Mouse (Mus musculus) embryonic facial prominence, embryonic 11.5 days (tissue): Measurements from ENCODE around the gene Maoa. TPM values are rescaled to one million over a fixed set of nuclear protein-coding genes. Genes with fewer than 3 reads are reported as not detected.

ENCODE experiments used
- ATAC-seq: fragments of 200-750 bp; cut with Nextera tagmentation; replicated peaks from 2 replicates; pipeline ENCODE4 v1.8.0; 2017; ENCODE audit warnings: low read depth; ENCODE audit not compliant: insufficient number of reproducible peaks, low FRiP score, low TSS enrichment
- DNase-seq: peaks from one replicate; pipeline ENCODE4 v3.0.0-alpha.2; 2015; ENCODE audit warnings: low spot score
- H3K27ac ChIP-seq: fragments of 300-500 bp; sonication (generic); replicated peaks from 2 replicates; pipeline ENCODE4 v1.5.1; 2014; ENCODE audit warnings: mild to moderate bottlenecking, low read depth, low read length, control low read depth
- H3K27me3 ChIP-seq: fragments of 300-500 bp; sonication (generic); 2 replicates; pipeline ENCODE4 v1.6.1; 2014; ENCODE audit warnings: mild to moderate bottlenecking, low read length, moderate library complexity, mixed read lengths; ENCODE audit not compliant: control insufficient read depth, insufficient read depth
- H3K36me3 ChIP-seq: fragments of 300-500 bp; sonication (generic); replicated peaks from 2 replicates; pipeline ENCODE4 v1.6.1; 2014; ENCODE audit warnings: low read depth, mild to moderate bottlenecking, low read length, moderate library complexity, mixed read lengths; ENCODE audit not compliant: control insufficient read depth, insufficient read depth
- H3K4me1 ChIP-seq: fragments of 300-500 bp; sonication (generic); 2 replicates; pipeline ENCODE4 v1.6.1; 2014; ENCODE audit warnings: low read length, mixed read lengths; ENCODE audit not compliant: control insufficient read depth, insufficient read depth
- H3K4me2 ChIP-seq: fragments of 300-500 bp; sonication (generic); 2 replicates; pipeline ENCODE4 v1.6.1; 2014; ENCODE audit warnings: low read depth, mild to moderate bottlenecking, control low read depth, low read length, moderate library complexity
- H3K4me3 ChIP-seq: fragments of 300-500 bp; sonication (generic); 2 replicates; pipeline ENCODE4 v1.5.1; 2014; ENCODE audit warnings: low read depth, low read length, control low read depth
- H3K9ac ChIP-seq: fragments of 300-500 bp; sonication (generic); replicated peaks from 2 replicates; pipeline ENCODE4 v1.6.1; 2014; ENCODE audit warnings: mild to moderate bottlenecking, control low read depth, low read length
- H3K9me3 ChIP-seq: fragments of 300-500 bp; sonication (generic); replicated peaks from 2 replicates; pipeline ENCODE4 v1.6.1; 2016; ENCODE audit warnings: mild to moderate bottlenecking, low read length, inconsistent platforms, mixed read lengths; ENCODE audit not compliant: control insufficient read depth
- WGBS: fragments of 180-500 bp; shearing (Covaris S2); extraction: QIAGEN DNeasy Blood & Tissue Kit; methylation state at CpG from one replicate; pipeline ENCODE4 v1.1.7; 2014; 5-methylcytosine and 5-hydroxymethylcytosine counted together
- polyA plus RNA-seq: library from polyadenylated mRNA; unstranded; fragments of >200 nt; fragmentation: Nextera tagmentation; extraction: Ambion mirVana; gene quantifications from 2 replicates; pipeline ENCODE4 v1.2.1, GENCODE M21; 2014

Gene Maoa
- polyA plus RNA-seq: 17.4 and 18.3 TPM in 2 replicates

GRCm38 (mm10) chrX:16619034-16619929 lies at the start of gene Maoa:
Gene Maoa, plus strand, starts transcription at chrX:16619698.
- Histone ChIP-seq H3K9me3 (no peaks in the 10 kb centered on the region), H3K27me3 (no peaks in the 10 kb centered on the region), H3K4me1 (no peaks in the 10 kb centered on the region), H3K9ac (peak within 1 kb of the TSS; percentile 58), H3K36me3 (no peaks in the 10 kb centered on the region), H3K4me3 (peak within 1 kb of the TSS; percentile 46), H3K4me2 (peak within 1 kb of the TSS; percentile 66), H3K27ac (no peak within 1 kb of the TSS)
- DNase-seq: peak; percentile 83
- ATAC-seq: peak; percentile 94
- WGBS: 18% methylated on average over 33 of the region's 33 CpGs

- Histone ChIP-seq H3K27ac (no peak overlapping the region; the same call in 1 of the 2 replicates), H3K9me3 (no peaks in the 10 kb centered on the region), H3K4me2 (peak overlapping the region; percentile 66), H3K4me3 (peak overlapping the region; percentile 46), H3K36me3 (no peaks in the 10 kb centered on the region), H3K27me3 (no peaks in the 10 kb centered on the region), H3K4me1 (no peaks in the 10 kb centered on the region), H3K9ac (peak overlapping the region; percentile 58)
- WGBS: 8% methylated on average over 60 of the region's 60 CpGs
- peak; percentile 81 for DNase-seq
- peak; percentile 95 for ATAC-seq
Measured at GRCm38 (mm10) chrX:16618225-16619033, 1.1 kb upstream of the Maoa start.

- 58% methylated on average over 2 of the region's 2 CpGs for WGBS
- H3K9ac ChIP-seq: no peak overlapping the region
- DNase-seq: peak; percentile 32
Measured at GRCm38 (mm10) chrX:16656511-16656910, 37.0 kb downstream of the Maoa start.

GRCm38 (mm10) chrX:16706094-16706493 lies 86.6 kb downstream of the Maoa start:
- H3K4me1 ChIP-seq: no peaks in the 10 kb centered on the region
- H3K4me3 ChIP-seq: no peak overlapping the region
- no peak overlapping the region for H3K4me2 ChIP-seq
- H3K9me3 ChIP-seq: no peaks in the 10 kb centered on the region
- no peak overlapping the region for H3K9ac ChIP-seq
- WGBS: 81% methylated on average over 1 of the region's 1 CpGs
- ATAC-seq (no peak), DNase-seq (no peak)
- no peaks in the 10 kb centered on the region for H3K27me3 ChIP-seq
- H3K27ac ChIP-seq: no peak overlapping the region
- no peaks in the 10 kb centered on the region for H3K36me3 ChIP-seq

More at GRCm38 (mm10) chrX:16656511-16656910, 37.0 kb downstream of the Maoa start:
- ATAC-seq: no peak
- H3K27me3 ChIP-seq: no peaks in the 10 kb centered on the region
- H3K4me2 ChIP-seq: no peak overlapping the region
- no peak overlapping the region for H3K27ac ChIP-seq
- H3K4me3 ChIP-seq: no peak overlapping the region
- H3K9me3 ChIP-seq: no peaks in the 10 kb centered on the region
- H3K36me3 ChIP-seq: no peaks in the 10 kb centered on the region
- no peaks in the 10 kb centered on the region for H3K4me1 ChIP-seq

GRCm38 (mm10) chrX:16714033-16714432 lies 94.5 kb downstream of the Maoa start:
- H3K27ac ChIP-seq: no peak overlapping the region
- no peak overlapping the region for H3K9ac ChIP-seq
- ATAC-seq: no peak
- no peak for DNase-seq
- H3K4me2 ChIP-seq: no peak overlapping the region
- H3K9me3 ChIP-seq: no peaks in the 10 kb centered on the region
- no peaks in the 10 kb centered on the region for H3K36me3 ChIP-seq
- no peak overlapping the region for H3K4me3 ChIP-seq
- 77% methylated on average over 1 of the region's 1 CpGs for WGBS
- no peaks in the 10 kb centered on the region for H3K27me3 ChIP-seq
- no peaks in the 10 kb centered on the region for H3K4me1 ChIP-seq

Other genes with a start within 250 kb of the Maoa start
- not detected in 2 replicates for gene Cypt1, start 96.8 kb upstream of the Maoa start, polyA plus RNA-seq
- gene Maob, start 197.7 kb downstream of the Maoa start, polyA plus RNA-seq: 20.2 and 25.7 TPM in 2 replicates